ENCODE assay signal across 8 mouse cellular contexts in the genomic region with DNA sequence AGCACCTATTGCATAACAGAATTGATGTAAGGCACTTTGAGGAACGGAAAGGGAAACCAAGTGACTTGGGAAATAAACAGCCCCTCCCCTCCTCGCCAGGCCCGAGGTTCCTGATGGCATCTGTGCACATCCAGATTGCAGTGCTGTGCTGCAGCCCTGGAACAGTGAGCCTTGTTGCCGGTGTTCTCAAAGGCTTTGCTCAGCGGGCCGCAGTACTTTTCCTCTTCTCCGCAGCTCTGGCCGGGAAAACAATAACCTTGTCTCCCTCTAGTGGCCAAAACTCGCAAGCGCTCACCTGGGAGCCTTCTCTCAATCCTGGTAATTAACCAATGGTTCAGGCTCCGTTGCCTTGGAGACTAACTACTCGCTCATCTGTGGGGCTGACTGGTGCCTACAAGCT. TPM values are rescaled to one million over a fixed set of nuclear protein-coding genes. Genes with fewer than 3 reads are reported as not detected.
A peak's percentile ranks its signal among the peaks of the same experiment; 100 is the strongest.
DNase-seq lines count a peak whose midpoint lies in the region; ATAC-seq and TF ChIP-seq lines count a peak whose summit lies in the region.

No protein-coding gene starts in this region.

- H3K4me1 ChIP-seq in cortical plate, adult 2 months (ENCODE audit: control insufficient read depth, insufficient read depth, low read length) = peaks cover 12% of the 10 kb centered on the region
- no peaks in the 10 kb centered on the region for H3K4me1 ChIP-seq in intestine, embryonic 16.5 days (ENCODE audit: control insufficient read depth, insufficient read depth, low read length)
- peaks cover 4% of the 10 kb centered on the region for H3K4me1 ChIP-seq in midbrain, embryonic 10.5 days

- H3K4me3 ChIP-seq in cortical plate, adult 2 months (ENCODE audit: insufficient read depth, low read length) = peak overlapping the region; percentile 3; the same call in 1 of the 2 replicates
- peak overlapping the region; percentile 31; the same call in 1 of the 2 replicates for H3K4me3 ChIP-seq in intestine, embryonic 16.5 days (ENCODE audit: low read length)
- H3K4me3 ChIP-seq in midbrain, embryonic 10.5 days = no peak overlapping the region

- peak overlapping the region; percentile 44 for H3K4me2 ChIP-seq in intestine, embryonic 16.5 days (ENCODE audit: low read depth, low read length)

- intact Hi-C loops in left cerebral cortex, postnatal 36 days (cut with DNase I) = loop anchor here (1.0 to 5.0 kb wide), 3 partner anchors 57 to 200 kb away; no protein-coding TSS in a partner anchor

- peak; percentile 48 for ATAC-seq in intestine, embryonic 16.5 days
- no peak for ATAC-seq in inflammation-experienced regulatory T-cells, adult 6 months

- 5% methylated on average over 12 of the region's 12 CpGs for WGBS in intestine, embryonic 16.5 days
- 4% methylated on average over 12 of the region's 12 CpGs for WGBS in midbrain, embryonic 10.5 days

- H3K27me3 ChIP-seq in intestine, embryonic 16.5 days (replicated peaks; ENCODE audit: control insufficient read depth, insufficient read depth, low read length) = no peaks in the 10 kb centered on the region
- peaks cover 32% of the 10 kb centered on the region for H3K27me3 ChIP-seq in midbrain, embryonic 10.5 days (ENCODE audit: low read depth, poor library complexity, severe bottlenecking)

- TF ChIP-seq CTCF in cortical plate, adult 2 months (IDR thresholded peaks at IDR 0.05; ENCODE audit: extremely low read depth, insufficient read depth, low read length) = peak; percentile 85

- no peaks in the 10 kb centered on the region for H3K36me3 ChIP-seq in intestine, embryonic 16.5 days (ENCODE audit: control insufficient read depth, insufficient read depth, low read length)
- no peaks in the 10 kb centered on the region for H3K36me3 ChIP-seq in midbrain, embryonic 10.5 days

- peak overlapping the region; percentile 40 for H3K9ac ChIP-seq in intestine, embryonic 16.5 days (ENCODE audit: low read depth, low read length)

- no peak overlapping the region for H3K27ac ChIP-seq in cortical plate, adult 2 months (ENCODE audit: insufficient read depth, low read length)
- no peak overlapping the region for H3K27ac ChIP-seq in intestine, embryonic 16.5 days (ENCODE audit: low read length)
- H3K27ac ChIP-seq in midbrain, embryonic 10.5 days (replicated peaks) = no peak overlapping the region

- peak; percentile 66 for DNase-seq in adipocyte (ENCODE audit: low spot score)
- peak; percentile 38 for DNase-seq in gastrocnemius, postnatal 25 days
- peak; percentile 88 to 91 for DNase-seq in left cerebral cortex, postnatal 36 days (ENCODE audit: low spot score in 2 of 2)
- DNase-seq in midbrain, embryonic 10.5 days (ENCODE audit: low spot score) = peak; percentile 78
- peak; percentile 84 for DNase-seq in right cerebral cortex, postnatal 4 days

- H3K9me3 ChIP-seq in intestine, embryonic 16.5 days (ENCODE audit: control insufficient read depth, low read length) = no peaks in the 10 kb centered on the region
- no peaks in the 10 kb centered on the region for H3K9me3 ChIP-seq in midbrain, embryonic 10.5 days (replicated peaks)

- peak; percentile 47; the same call in 1 of the 2 replicates for TF ChIP-seq POLR2A in cortical plate, adult 2 months (IDR thresholded peaks at IDR 0.05; ENCODE audit: extremely low read depth, insufficient read depth, low read length)

RNA-seq across cellular contexts. Expression of gene Kcna6, which starts 38.4 kb away (rescaled TPM):
- 44.9 and 45.3 TPM in 2 replicates for polyA plus RNA-seq in cortical plate, adult 2 months (2012; rRNA removed)
- under 1 TPM; 0.49 to 0.86 TPM for total RNA-seq in gastrocnemius, postnatal 25 days (2021)
- 2.1 and 2.2 TPM in 2 replicates for polyA plus RNA-seq in intestine, embryonic 16.5 days (2015; fragmentation: Nextera tagmentation; extraction: Ambion mirVana)
- 10 to 100 TPM; 61.4 to 72.1 TPM for total RNA-seq in left cerebral cortex, postnatal 36 days (2021)
- 3.4 and 4.9 TPM in 2 replicates for polyA plus RNA-seq in midbrain, embryonic 10.5 days (2016; fragmentation: Nextera tagmentation; extraction: Ambion mirVana)
- polyA plus RNA-seq in inflammation-experienced regulatory T-cells, adult 6 months (2017; shearing (Covaris generic)) = not detected

RNA-seq across cellular contexts. Expression of gene Kcna1, which starts 55.9 kb away (rescaled TPM):
- 27.2 and 30.1 TPM in 2 replicates for polyA plus RNA-seq in cortical plate, adult 2 months (2012; rRNA removed)
- 1 to 10 TPM; 2.2 to 2.6 TPM for total RNA-seq in gastrocnemius, postnatal 25 days (2021)
- 0.05 and 0.23 TPM in 2 replicates for polyA plus RNA-seq in intestine, embryonic 16.5 days (2015; fragmentation: Nextera tagmentation; extraction: Ambion mirVana)
- total RNA-seq in left cerebral cortex, postnatal 36 days (2021) = 100 to 1,000 TPM; 117 to 124 TPM
- 1.9 and 2.5 TPM in 2 replicates for polyA plus RNA-seq in midbrain, embryonic 10.5 days (2016; fragmentation: Nextera tagmentation; extraction: Ambion mirVana)
- polyA plus RNA-seq in inflammation-experienced regulatory T-cells, adult 6 months (2017; shearing (Covaris generic)) = not detected

Comparison
In these comparisons a context has a peak if more than half of its experiments do, and no peak if none do; other contexts are left out.
1. DNase-seq: peak in every context shown above with its lines; median percentile 90 in left cerebral cortex, postnatal 36 days; 84 in right cerebral cortex, postnatal 4 days; 78 in midbrain, embryonic 10.5 days; 66 in adipocyte; 38 in gastrocnemius, postnatal 25 days.